Mouse (Mus musculus) MEL (cell line): ENCODE measurements around the gene Ptprf. TPM values are rescaled to one million over a fixed set of nuclear protein-coding genes. Genes with fewer than 3 reads are reported as not detected.
A peak's percentile ranks its signal among the peaks of the same experiment; 100 is the strongest.

Source experiments
- DNase-seq: peaks from one replicate; pipeline ENCODE4 v3.0.0; 2011; ENCODE audit warnings: low read depth, low spot score
- H3K27ac ChIP-seq: 2 replicates; pipeline ENCODE4 v1.5.1; 2012; ENCODE audit warnings: low read depth, mild to moderate bottlenecking, control low read depth, low read length, moderate library complexity; ENCODE audit not compliant: control insufficient read depth
- H3K27me3 ChIP-seq, 2 experiments: fragments of 150-350 bp in 1 of 2; sonication (generic) in 1 of 2; 2 replicates each; pipeline ENCODE4 v1.6.1; 2012; ENCODE audit warnings: low read length in 2 of 2, mild to moderate bottlenecking in 2 of 2, improper control_type of control experiment in 1 of 2, moderate library complexity in 1 of 2; ENCODE audit not compliant: insufficient read depth in 2 of 2, control insufficient read depth in 1 of 2
- H3K36me3 ChIP-seq, 2 experiments: 2 replicates each; pipeline ENCODE4 v1.6.1; 2012 to 2014; ENCODE audit warnings: low read length in 2 of 2, improper control_type of control experiment in 1 of 2, inconsistent platforms in 1 of 2, mild to moderate bottlenecking in 1 of 2; ENCODE audit not compliant: insufficient read depth in 2 of 2, control insufficient read depth in 1 of 2
- H3K4me1 ChIP-seq, 2 experiments: fragments of 150-350 bp in 1 of 2; sonication (generic) in 1 of 2; 2 replicates each; pipeline ENCODE4 v1.6.1; 2012; ENCODE audit warnings: low read length in 2 of 2, improper control_type of control experiment in 1 of 2, mild to moderate bottlenecking in 1 of 2; ENCODE audit not compliant: insufficient read depth in 2 of 2, control insufficient read depth in 1 of 2
- H3K4me3 ChIP-seq, 2 experiments: fragments of 150-350 bp in 1 of 2; sonication (generic) in 1 of 2; 2 replicates each; pipeline ENCODE4 v1.5.1; 2012; ENCODE audit warnings: low read depth in 2 of 2, low read length in 2 of 2, mild to moderate bottlenecking in 2 of 2, moderate library complexity in 2 of 2, control low read depth in 1 of 2, improper control_type of control experiment in 1 of 2; ENCODE audit not compliant: control insufficient read depth in 1 of 2, insufficient read depth in 1 of 2
- H3K79me2 ChIP-seq: 2 replicates; pipeline ENCODE4 v1.6.1; 2012; ENCODE audit warnings: mild to moderate bottlenecking, low read length, moderate library complexity; ENCODE audit not compliant: control insufficient read depth, poor library complexity, insufficient read depth
- H3K9ac ChIP-seq: 2 replicates; pipeline ENCODE4 v1.6.1; 2012; ENCODE audit warnings: low read depth, mild to moderate bottlenecking, control low read depth, low read length, moderate library complexity; ENCODE audit not compliant: control insufficient read depth, poor library complexity, severe bottlenecking
- H3K9me3 ChIP-seq: fragments of 150-350 bp; sonication (generic); replicated peaks from 2 replicates; pipeline ENCODE4 v1.6.1; 2012; ENCODE audit warnings: mild to moderate bottlenecking, low read length, improper control_type of control experiment, moderate library complexity; ENCODE audit not compliant: insufficient read depth
- CHD1 ChIP-seq: IDR thresholded peaks from 2 replicates; pipeline ENCODE4 v1.6.1; 2012; ENCODE audit warnings: low read depth, mild to moderate bottlenecking, inconsistent platforms, low read length, improper control_type of control experiment
- CHD2 ChIP-seq: IDR thresholded peaks from 2 replicates; pipeline ENCODE4 v1.6.1; 2011; ENCODE audit warnings: low read length, improper control_type of control experiment
- CTCF ChIP-seq, 3 experiments: IDR thresholded peaks in 2 of 3; conservative IDR thresholded peaks in 1 of 3; 2 replicates each; pipeline ENCODE4 v1.5.1; 2011 to 2012; ENCODE audit warnings: low read length in 3 of 3, low read depth in 2 of 3, mild to moderate bottlenecking in 2 of 3, improper control_type of control experiment in 1 of 3, inconsistent platforms in 1 of 3, mixed read lengths in 1 of 3, moderate library complexity in 1 of 3; ENCODE audit not compliant: control insufficient read depth in 1 of 3, insufficient read depth in 1 of 3, poor library complexity in 1 of 3, severe bottlenecking in 1 of 3
- E2F4 ChIP-seq: IDR thresholded peaks from 2 replicates; pipeline ENCODE4 v1.6.1; 2011; ENCODE audit warnings: low read depth, low read length, improper control_type of control experiment, borderline replicate concordance
- ELF1 ChIP-seq: IDR thresholded peaks from 2 replicates; pipeline ENCODE4 v1.6.1; 2014; ENCODE audit warnings: low read depth, mild to moderate bottlenecking, inconsistent platforms, low read length, improper control_type of control experiment, moderate library complexity
- ETS1 ChIP-seq: IDR thresholded peaks from 2 replicates; pipeline ENCODE4 v1.6.1; 2012; ENCODE audit warnings: low read depth, mild to moderate bottlenecking, inconsistent platforms, low read length, improper control_type of control experiment, moderate library complexity
- GATA1 ChIP-seq: IDR thresholded peaks from 2 replicates; pipeline ENCODE4 v1.6.1; 2011; ENCODE audit warnings: low read depth, low read length, improper control_type of control experiment
- HCFC1 ChIP-seq: IDR thresholded peaks from 2 replicates; pipeline ENCODE4 v1.6.1; 2012; ENCODE audit warnings: low read depth, mild to moderate bottlenecking, inconsistent platforms, low read length, improper control_type of control experiment, moderate library complexity
- JUND ChIP-seq: IDR thresholded peaks from 2 replicates; pipeline ENCODE4 v1.6.1; 2011; ENCODE audit warnings: low read depth, mild to moderate bottlenecking, improper control_type of control experiment, low read length
- KAT2A ChIP-seq: conservative IDR thresholded peaks from 2 replicates; pipeline ENCODE4 v1.6.1; 2012; ENCODE audit warnings: low read depth, low read length, improper control_type of control experiment, inconsistent platforms
- MAFK ChIP-seq: IDR thresholded peaks from 2 replicates; pipeline ENCODE4 v1.6.1; 2011; ENCODE audit warnings: low read depth, mild to moderate bottlenecking, low read length, improper control_type of control experiment, borderline replicate concordance
- MAX ChIP-seq: IDR thresholded peaks from 2 replicates; pipeline ENCODE4 v1.6.1; 2011; ENCODE audit warnings: low read length, improper control_type of control experiment
- MAZ ChIP-seq: IDR thresholded peaks from 2 replicates; pipeline ENCODE4 v1.6.1; 2012; ENCODE audit warnings: low read depth, mild to moderate bottlenecking, inconsistent platforms, low read length, improper control_type of control experiment
- MEF2A ChIP-seq: IDR thresholded peaks from 2 replicates; pipeline ENCODE4 v1.6.1; 2014; ENCODE audit warnings: low read depth, mild to moderate bottlenecking, inconsistent platforms, low read length, improper control_type of control experiment; ENCODE audit not compliant: poor library complexity, insufficient replicate concordance, severe bottlenecking; ENCODE audit errors: extremely low read depth
- MXI1 ChIP-seq: IDR thresholded peaks from 2 replicates; pipeline ENCODE4 v1.6.1; 2011; ENCODE audit warnings: mild to moderate bottlenecking, low read depth, low read length, improper control_type of control experiment
- MYB ChIP-seq: IDR thresholded peaks from 2 replicates; pipeline ENCODE4 v1.6.1; 2011; ENCODE audit warnings: mild to moderate bottlenecking, low read depth, low read length, improper control_type of control experiment
- MYC ChIP-seq: IDR thresholded peaks from 2 replicates; pipeline ENCODE4 v1.6.1; 2011; ENCODE audit warnings: low read depth, mild to moderate bottlenecking, low read length, improper control_type of control experiment, moderate library complexity
- NELFE ChIP-seq: IDR thresholded peaks from 2 replicates; pipeline ENCODE4 v1.6.1; 2011; ENCODE audit warnings: low read depth, low read length, improper control_type of control experiment
- NRF1 ChIP-seq: IDR thresholded peaks from 2 replicates; pipeline ENCODE4 v1.6.1; 2014; ENCODE audit warnings: low read depth, mild to moderate bottlenecking, inconsistent platforms, low read length, improper control_type of control experiment, moderate library complexity; ENCODE audit not compliant: poor library complexity, insufficient read depth, severe bottlenecking
- POLR2A ChIP-seq, 2 experiments: IDR thresholded peaks; 2 replicates each; pipeline ENCODE4 v1.6.1; 2011 to 2012; ENCODE audit warnings: low read length in 2 of 2, mild to moderate bottlenecking in 2 of 2, control low read depth in 1 of 2, improper control_type of control experiment in 1 of 2, low read depth in 1 of 2, moderate library complexity in 1 of 2; ENCODE audit not compliant: control insufficient read depth in 1 of 2, insufficient read depth in 1 of 2, poor library complexity in 1 of 2
- POLR2AphosphoS2 ChIP-seq: IDR thresholded peaks from 2 replicates; pipeline ENCODE4 v1.6.1; 2011; ENCODE audit warnings: low read length, improper control_type of control experiment
- POLR2AphosphoS5 ChIP-seq: IDR thresholded peaks from 2 replicates; pipeline ENCODE4 v1.6.1; 2012; ENCODE audit warnings: low read depth, borderline replicate concordance, mild to moderate bottlenecking, inconsistent platforms, low read length, moderate library complexity, mixed read lengths
- RAD21 ChIP-seq: IDR thresholded peaks from 2 replicates; pipeline ENCODE4 v1.6.1; 2011; ENCODE audit warnings: mild to moderate bottlenecking, low read depth, low read length, improper control_type of control experiment
- RCOR1 ChIP-seq: IDR thresholded peaks from 2 replicates; pipeline ENCODE4 v1.6.1; 2012; ENCODE audit warnings: low read depth, mild to moderate bottlenecking, inconsistent platforms, low read length, improper control_type of control experiment
- SIN3A ChIP-seq: IDR thresholded peaks from 2 replicates; pipeline ENCODE4 v1.6.1; 2012; ENCODE audit warnings: low read length, improper control_type of control experiment, inconsistent platforms
- TAL1 ChIP-seq: IDR thresholded peaks from 2 replicates; pipeline ENCODE4 v1.6.1; 2012; ENCODE audit warnings: mild to moderate bottlenecking, inconsistent platforms, low read length, moderate library complexity, mixed read lengths
- TBP ChIP-seq: IDR thresholded peaks from 2 replicates; pipeline ENCODE4 v1.8.0; 2011; ENCODE audit warnings: low read depth, low read length, improper control_type of control experiment
- TCF12 ChIP-seq: IDR thresholded peaks from 2 replicates; pipeline ENCODE4 v1.6.1; 2014; ENCODE audit warnings: low read depth, mild to moderate bottlenecking, inconsistent platforms, low read length, improper control_type of control experiment, moderate library complexity
- UBTF ChIP-seq: IDR thresholded peaks from 2 replicates; pipeline ENCODE4 v1.6.1; 2012; ENCODE audit warnings: low read depth, mild to moderate bottlenecking, inconsistent platforms, low read length, improper control_type of control experiment, moderate library complexity, borderline replicate concordance; ENCODE audit not compliant: insufficient read depth
- USF1 ChIP-seq: IDR thresholded peaks from 2 replicates; pipeline ENCODE4 v1.6.1; 2014; ENCODE audit warnings: low read depth, mild to moderate bottlenecking, inconsistent platforms, low read length, improper control_type of control experiment, moderate library complexity
- USF2 ChIP-seq, 2 experiments: IDR thresholded peaks; 2 replicates each; pipeline ENCODE4 v1.6.1; 2011 to 2012; ENCODE audit warnings: improper control_type of control experiment in 2 of 2, low read length in 2 of 2, borderline replicate concordance in 1 of 2, inconsistent platforms in 1 of 2, low read depth in 1 of 2, mild to moderate bottlenecking in 1 of 2; ENCODE audit not compliant: insufficient read depth in 1 of 2
- ZC3H11A ChIP-seq: IDR thresholded peaks from 2 replicates; pipeline ENCODE4 v1.6.1; 2012; ENCODE audit warnings: low read depth, mild to moderate bottlenecking, inconsistent platforms, low read length, improper control_type of control experiment
- ZKSCAN1 ChIP-seq: IDR thresholded peaks from 2 replicates; pipeline ENCODE4 v1.6.1; 2012; ENCODE audit warnings: low read depth, mild to moderate bottlenecking, inconsistent platforms, low read length, improper control_type of control experiment, moderate library complexity
- ZMIZ1 ChIP-seq: IDR thresholded peaks from 2 replicates; pipeline ENCODE4 v1.6.1; 2012; ENCODE audit warnings: low read depth, mild to moderate bottlenecking, inconsistent platforms, low read length, improper control_type of control experiment, moderate library complexity
- ZNF384 ChIP-seq: IDR thresholded peaks from 2 replicates; pipeline ENCODE4 v1.6.1; 2012; ENCODE audit warnings: low read depth, mild to moderate bottlenecking, inconsistent platforms, low read length, improper control_type of control experiment
- polyA plus RNA-seq, 2 experiments: library from polyadenylated mRNA; stranded (reverse) in 1 of 2; unstranded in 1 of 2; fragments of >175 nt in 1 of 2; fragments of >200 nt in 1 of 2; gene quantifications; 2 replicates each; pipeline versions ENCODE4 v1.2.1 to v1.2.4; 2012; ENCODE audit warnings: low replicate concordance in 2 of 2, low read depth in 1 of 2; ENCODE audit not compliant: insufficient read length in 2 of 2, insufficient read depth in 1 of 2, missing spikeins in 1 of 2
- total RNA-seq: library from RNA; depleted of rRNA; stranded (reverse); fragments of 300-350 nt; gene quantifications from 2 replicates; pipeline ENCODE4 v1.2.3, GENCODE M21; 2012

Ptprf gene
- total and polyA plus RNA-seq, 3 experiments: 0.04 TPM; not detected in 2

- DNase-seq: peak; percentile 99
- Histone ChIP-seq H3K4me1 (peaks cover 0 to 5% of the 10 kb centered on the region in 2 experiments; a peak in 2 of 4 replicates), H3K9me3 (no peaks in the 10 kb centered on the region), H3K27me3 (no peaks in the 10 kb centered on the region), H3K4me3 (peak within 1 kb of the TSS; percentile 84 to 97), H3K27ac (peak within 1 kb of the TSS; percentile 99), H3K36me3 (peaks cover 0 to 9% of the 10 kb centered on the region in 2 experiments; a peak in 3 of 4 replicates), H3K79me2 (peaks cover 19% of the 10 kb centered on the region), H3K9ac (peak within 1 kb of the TSS; percentile 98)
- TF ChIP-seq POLR2A (IDR thresholded peaks at IDR 0.05; ENCODE audit: control insufficient read depth in 1 of 2, insufficient read depth in 1 of 2, low read depth in 1 of 2, low read length in 2 of 2, poor library complexity in 1 of 2) (peak; percentile 84 to 92), HCFC1 (peak; percentile 69), CTCF (IDR thresholded peaks at IDR 0.05 in 2 of 3, conservative IDR thresholded peaks at IDR 0.05 in 1 of 3; ENCODE audit: control insufficient read depth in 1 of 3, insufficient read depth in 1 of 3, low read depth in 2 of 3, low read length in 3 of 3, poor library complexity in 1 of 3, severe bottlenecking in 1 of 3) (no peak), RCOR1 (no peak), NELFE (peak; percentile 87), TBP (peak; percentile 82), CHD1 (no peak), ELF1 (0 out of 2 replicates have a peak, but pooled peaks have one; percentile 35), TCF12 (peak; percentile 38; the same call in 1 of the 2 replicates), RAD21 (no peak), POLR2AphosphoS5 (no peak), E2F4 (no peak), UBTF (no peak), MAFK (no peak), JUND (no peak), ZNF384 (no peak), MEF2A (no peak), USF1 (no peak), MYB (no peak), MYC (no peak; the same call in 1 of the 2 replicates), ZMIZ1 (peak; percentile 91), GATA1 (no peak), POLR2AphosphoS2 (peak; percentile 63), ZC3H11A (no peak), ZKSCAN1 (no peak), NRF1 (peak; percentile 84), USF2 (IDR thresholded peaks at IDR 0.05; ENCODE audit: borderline replicate concordance in 1 of 2, insufficient read depth in 1 of 2, low read depth in 1 of 2, low read length in 2 of 2) (no peak), CHD2 (peak; percentile 81), KAT2A (peak; percentile 55; the same call in 1 of the 2 replicates), TAL1 (no peak), MAX (peak; percentile 43), ETS1 (no peak; the same call in 1 of the 2 replicates), MAZ (peak; percentile 94; the same call in 1 of the 2 replicates), MXI1 (peak; percentile 86), SIN3A (peak; percentile 84)
Measured at GRCm38 (mm10) chr4:118179467-118180300, 111.5 kb downstream of the Ptprf start, which contains the start of gene Kdm4a. Gene Kdm4a, minus strand, starts transcription at chr4:118180043.
